Mouse (Mus musculus) embryonic facial prominence, embryonic 14.5 days (tissue): ENCODE data around the gene Hoxc9. TPM values are rescaled to one million over a fixed set of nuclear protein-coding genes. Genes with fewer than 3 reads are reported as not detected.

Source experiments
- ATAC-seq: fragments of 200-750 bp; cut with Nextera tagmentation; 2 replicates; pipeline ENCODE4 v1.8.0; 2017; ENCODE audit warnings: low read depth, moderate number of reproducible peaks, moderate TSS enrichment
- DNase-seq: peaks from one replicate; pipeline ENCODE4 v3.0.0-alpha.2; 2015; ENCODE audit warnings: low spot score
- H3K27ac ChIP-seq: fragments of 300-500 bp; sonication (generic); replicated peaks from 2 replicates; pipeline ENCODE4 v1.5.1; 2014; ENCODE audit warnings: low read depth, mild to moderate bottlenecking, low read length, moderate library complexity
- H3K27me3 ChIP-seq: fragments of 300-500 bp; sonication (generic); replicated peaks from 2 replicates; pipeline ENCODE4 v1.6.1; 2014; ENCODE audit warnings: low read length; ENCODE audit not compliant: control insufficient read depth, insufficient read depth
- H3K36me3 ChIP-seq: fragments of 300-500 bp; sonication (generic); 2 replicates; pipeline ENCODE4 v1.6.1; 2014; ENCODE audit warnings: low read length, mixed read lengths; ENCODE audit not compliant: control insufficient read depth, insufficient read depth
- H3K4me1 ChIP-seq: fragments of 300-500 bp; sonication (generic); 2 replicates; pipeline ENCODE4 v1.6.1; 2014; ENCODE audit warnings: antibody characterized with exemption, low read length; ENCODE audit not compliant: control insufficient read depth, insufficient read depth
- H3K4me2 ChIP-seq: fragments of 300-500 bp; sonication (generic); 2 replicates; pipeline ENCODE4 v1.6.1; 2014; ENCODE audit warnings: low read depth, mild to moderate bottlenecking, low read length, moderate library complexity, mixed read lengths
- H3K4me3 ChIP-seq: fragments of 300-500 bp; sonication (generic); 2 replicates; pipeline ENCODE4 v1.5.1; 2014; ENCODE audit warnings: low read depth, mild to moderate bottlenecking, low read length
- H3K9ac ChIP-seq: fragments of 300-500 bp; sonication (generic); 2 replicates; pipeline ENCODE4 v1.6.1; 2014; ENCODE audit warnings: low read depth, mild to moderate bottlenecking, low read length, moderate library complexity, mixed read lengths
- H3K9me3 ChIP-seq: fragments of 300-500 bp; sonication (generic); 2 replicates; pipeline ENCODE4 v1.6.1; 2016; ENCODE audit warnings: low read length; ENCODE audit not compliant: control insufficient read depth
- WGBS: fragments of 180-500 bp; shearing (Covaris S2); extraction: QIAGEN DNeasy Blood & Tissue Kit; methylation state at CpG from one replicate; pipeline ENCODE4 v1.1.7; 2014; 5-methylcytosine and 5-hydroxymethylcytosine counted together
- polyA plus RNA-seq: library from polyadenylated mRNA; unstranded; fragments of >200 nt; fragmentation: Nextera tagmentation; extraction: Ambion mirVana; gene quantifications from 2 replicates; pipeline ENCODE4 v1.2.1, GENCODE M21; 2014

Gene Hoxc9
- polyA plus RNA-seq, 1 experiment from 2014 or later = not detected

- H3K4me2 ChIP-seq = no peak overlapping the region
- H3K27me3 ChIP-seq = peaks cover 97% of the 10 kb centered on the region
- no peak overlapping the region for H3K4me3 ChIP-seq
- ATAC-seq (no peak), DNase-seq (no peak)
- no peak overlapping the region for H3K9ac ChIP-seq
- H3K9me3 ChIP-seq = no peaks in the 10 kb centered on the region
- WGBS = 19% methylated on average over 5 of the region's 5 CpGs
- H3K4me1 ChIP-seq = no peaks in the 10 kb centered on the region
- H3K27ac ChIP-seq = no peak overlapping the region
- no peaks in the 10 kb centered on the region for H3K36me3 ChIP-seq
Measured at GRCm38 (mm10) chr15:102988078-102988477, 11.8 kb downstream of the Hoxc9 start.

GRCm38 (mm10) chr15:102990461-102991397 lies 14.5 kb downstream of the Hoxc9 start, which contains the start of gene Hoxc8:
Gene Hoxc8 (plus strand): TSS chr15:102990607.
- H3K4me2 ChIP-seq = peak within 1 kb of the TSS; percentile 33
- WGBS = under 1% methylated on average over 40 of the region's 69 CpGs
- ATAC-seq (no peak), DNase-seq (no peak)
- H3K4me1 ChIP-seq = no peaks in the 10 kb centered on the region
- no peak within 1 kb of the TSS for H3K9ac ChIP-seq
- H3K9me3 ChIP-seq = no peaks in the 10 kb centered on the region
- H3K27ac ChIP-seq = no peak within 1 kb of the TSS
- H3K4me3 ChIP-seq = peak within 1 kb of the TSS; percentile 18
- peaks cover 96% of the 10 kb centered on the region for H3K27me3 ChIP-seq
- no peaks in the 10 kb centered on the region for H3K36me3 ChIP-seq

GRCm38 (mm10) chr15:102991782-102992181 lies 15.5 kb downstream of the Hoxc9 start:
- DNase-seq (no peak), ATAC-seq (no peak)
- Histone ChIP-seq H3K4me1 (no peaks in the 10 kb centered on the region), H3K9ac (no peak overlapping the region), H3K4me3 (no peak overlapping the region), H3K4me2 (no peak overlapping the region), H3K27ac (no peak overlapping the region), H3K36me3 (no peaks in the 10 kb centered on the region), H3K27me3 (peaks cover 96% of the 10 kb centered on the region), H3K9me3 (no peaks in the 10 kb centered on the region)
- WGBS = 3% methylated on average over 7 of the region's 7 CpGs

GRCm38 (mm10) chr15:102992206-102992605 lies 16.0 kb downstream of the Hoxc9 start:
- H3K4me1 ChIP-seq = no peaks in the 10 kb centered on the region
- no peak for DNase-seq
- H3K27ac ChIP-seq = no peak overlapping the region
- H3K9me3 ChIP-seq = no peaks in the 10 kb centered on the region
- H3K36me3 ChIP-seq = no peaks in the 10 kb centered on the region
- WGBS = 3% methylated on average over 11 of the region's 11 CpGs
- H3K4me2 ChIP-seq = no peak overlapping the region
- ATAC-seq = no peak
- H3K27me3 ChIP-seq = peaks cover 96% of the 10 kb centered on the region
- H3K4me3 ChIP-seq = no peak overlapping the region
- H3K9ac ChIP-seq = no peak overlapping the region

GRCm38 (mm10) chr15:102992863-102993262 lies 16.6 kb downstream of the Hoxc9 start:
- no peak overlapping the region for H3K27ac ChIP-seq
- H3K9me3 ChIP-seq = no peaks in the 10 kb centered on the region
- ATAC-seq (no peak), DNase-seq (no peak)
- H3K9ac ChIP-seq = no peak overlapping the region
- peaks cover 96% of the 10 kb centered on the region for H3K27me3 ChIP-seq
- WGBS = 0% methylated on average over 3 of the region's 3 CpGs
- no peaks in the 10 kb centered on the region for H3K36me3 ChIP-seq
- H3K4me3 ChIP-seq = no peak overlapping the region
- no peak overlapping the region for H3K4me2 ChIP-seq
- no peaks in the 10 kb centered on the region for H3K4me1 ChIP-seq

- WGBS = 2% methylated on average over 9 of the region's 9 CpGs
- Histone ChIP-seq H3K4me2 (no peak overlapping the region), H3K27me3 (peaks cover 98% of the 10 kb centered on the region), H3K4me3 (no peak overlapping the region), H3K36me3 (no peaks in the 10 kb centered on the region), H3K9ac (no peak overlapping the region), H3K9me3 (no peaks in the 10 kb centered on the region), H3K4me1 (peaks cover 15% of the 10 kb centered on the region; the same call in 1 of the 2 replicates), H3K27ac (no peak overlapping the region)
- ATAC-seq (no peak), DNase-seq (no peak)
Measured at GRCm38 (mm10) chr15:102996548-102996947, 20.3 kb downstream of the Hoxc9 start.

GRCm38 (mm10) chr15:102997431-102997830 lies 21.2 kb downstream of the Hoxc9 start:
- H3K36me3 ChIP-seq = no peaks in the 10 kb centered on the region
- H3K9me3 ChIP-seq = no peaks in the 10 kb centered on the region
- WGBS = 0% methylated on average over 3 of the region's 3 CpGs
- H3K4me2 ChIP-seq = no peak overlapping the region
- H3K4me1 ChIP-seq = peaks cover 15% of the 10 kb centered on the region; the same call in 1 of the 2 replicates
- peaks cover 98% of the 10 kb centered on the region for H3K27me3 ChIP-seq
- H3K4me3 ChIP-seq = no peak overlapping the region
- H3K27ac ChIP-seq = no peak overlapping the region
- DNase-seq = no peak
- ATAC-seq = no peak
- no peak overlapping the region for H3K9ac ChIP-seq

GRCm38 (mm10) chr15:102997939-102998355 lies 21.7 kb downstream of the Hoxc9 start, which contains the start of gene Hoxc6:
Gene Hoxc6 (plus strand): TSS chr15:102998257.
- Histone ChIP-seq H3K36me3 (no peaks in the 10 kb centered on the region), H3K27ac (no peak within 1 kb of the TSS), H3K9me3 (no peaks in the 10 kb centered on the region), H3K4me3 (peak within 1 kb of the TSS; percentile 44), H3K4me2 (peak within 1 kb of the TSS; percentile 72), H3K4me1 (peaks cover 15% of the 10 kb centered on the region; the same call in 1 of the 2 replicates), H3K9ac (no peak within 1 kb of the TSS), H3K27me3 (peaks cover 98% of the 10 kb centered on the region)
- WGBS = 2% methylated on average over 19 of the region's 19 CpGs
- ATAC-seq (no peak), DNase-seq (no peak)
